Mouse (Mus musculus) ES-Bruce4 (cell line): ENCODE measurements around the gene Gc.

Source experiments
- CTCF ChIP-seq: IDR thresholded peaks from one replicate; pipeline ENCODE4 v1.8.1; 2011; ENCODE audit warnings: low read depth, low read length
- POLR2A ChIP-seq: IDR thresholded peaks from one replicate; pipeline ENCODE4 v1.8.1; 2011; ENCODE audit warnings: low read length; ENCODE audit not compliant: insufficient read depth

DNA sequence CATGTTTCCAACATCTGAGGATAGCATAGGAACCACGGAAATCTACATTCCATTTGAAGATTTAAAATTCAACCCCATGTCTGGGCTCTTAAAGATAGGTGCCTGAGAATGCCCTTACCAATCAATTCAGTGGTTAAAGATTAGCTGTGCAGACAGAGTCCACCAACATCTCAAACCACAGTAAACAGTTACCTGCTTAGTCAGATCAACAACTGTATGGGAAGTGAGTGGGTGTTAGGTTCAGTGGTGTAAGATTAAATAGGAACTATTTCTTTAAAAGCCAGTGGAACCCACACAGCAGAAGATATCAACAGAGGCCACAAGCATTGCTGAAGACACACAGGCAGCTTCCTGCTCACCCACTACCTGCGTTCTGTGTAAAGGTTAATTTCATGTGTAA, 1.3 kb upstream of the Gc start:
- TF ChIP-seq POLR2A (no peak), CTCF (no peak)
